In genomic region chr8:104041522-104041921, GRCm38 (mm10) we compare ENCODE assay signal across 14 mouse cellular contexts. TPM values are rescaled to one million over a fixed set of nuclear protein-coding genes. Genes with fewer than 3 reads are reported as not detected.
"Had no signal": no experiment of that assay in that cellular context is flagged by ENCODE, and none has a peak within 500 bp of the region (broad histone marks: within the 10 kb centered on the region; RNA-seq: fewer than 3 reads in every experiment).

No protein-coding gene starts in this region.

- H3K9me3 ChIP-seq: liver, embryonic 15.5 days; midbrain, embryonic 13.5 days had no signal

- H3K27me3 ChIP-seq: limb, embryonic 13.5 days; liver, embryonic 15.5 days; midbrain, embryonic 13.5 days; neural tube, embryonic 12.5 days had no signal

- H3K36me3 ChIP-seq: limb, embryonic 13.5 days; liver, embryonic 15.5 days; midbrain, embryonic 13.5 days; neural tube, embryonic 12.5 days had no signal

- H3K4me1 ChIP-seq: liver, embryonic 15.5 days; neural tube, embryonic 12.5 days had no signal

- DNase-seq: kidney, adult 11 months; kidney, adult 9 months; kidney, postnatal 36 days; lung, adult 2 months; lung, postnatal 36 days had no signal

- H3K4me3 ChIP-seq: layer of hippocampus, adult 2 months; limb, embryonic 13.5 days; liver, embryonic 15.5 days; midbrain, embryonic 13.5 days; neural tube, embryonic 12.5 days had no signal

- H3K9ac ChIP-seq: limb, embryonic 13.5 days; liver, embryonic 15.5 days; midbrain, embryonic 13.5 days; neural tube, embryonic 12.5 days had no signal

- ATAC-seq: lung, postnatal 0 days; midbrain, embryonic 13.5 days had no signal

- H3K27ac ChIP-seq: kidney, postnatal 0 days; layer of hippocampus, adult 2 months; limb, embryonic 13.5 days; liver, embryonic 15.5 days; midbrain, embryonic 13.5 days; neural tube, embryonic 12.5 days had no signal

- H3K4me2 ChIP-seq: limb, embryonic 13.5 days; liver, embryonic 15.5 days; midbrain, embryonic 13.5 days; neural tube, embryonic 12.5 days had no signal

RNA-seq across cellular contexts. Expression of gene Cdh5, which starts 59.9 kb away (rescaled TPM):
- total RNA-seq: megakaryocyte progenitor cell, adult 5-6 weeks; neutrophil, adult 5-6 weeks had no signal
